ENCODE assay signal across 13 mouse cellular contexts in genomic region chr7:120272110-120272509, GRCm38 (mm10). TPM values are rescaled to one million over a fixed set of nuclear protein-coding genes. Genes with fewer than 3 reads are reported as not detected.
DNase-seq lines count a peak whose midpoint lies in the region; ATAC-seq lines count a peak whose summit lies in the region.
"Had no signal": no experiment of that assay in that cellular context is flagged by ENCODE, and none has a peak within 500 bp of the region (broad histone marks: within the 10 kb centered on the region; RNA-seq: fewer than 3 reads in every experiment).

No protein-coding gene starts in this region.

- no peaks in the 10 kb centered on the region for H3K9me3 ChIP-seq in embryonic facial prominence, embryonic 14.5 days (ENCODE audit: control insufficient read depth, low read length)
- H3K9me3 ChIP-seq in embryonic facial prominence, embryonic 10.5 days = no peaks in the 10 kb centered on the region
- H3K9me3 ChIP-seq in limb, embryonic 12.5 days = no peaks in the 10 kb centered on the region
- no peaks in the 10 kb centered on the region for H3K9me3 ChIP-seq in limb, embryonic 10.5 days (replicated peaks)
- H3K9me3 ChIP-seq: heart, embryonic 15.5 days had no signal

- no peak overlapping the region for H3K4me3 ChIP-seq in embryonic facial prominence, embryonic 14.5 days (ENCODE audit: low read depth, low read length)
- no peak overlapping the region for H3K4me3 ChIP-seq in embryonic facial prominence, embryonic 10.5 days
- H3K4me3 ChIP-seq in limb, embryonic 12.5 days (replicated peaks) = no peak overlapping the region
- H3K4me3 ChIP-seq in limb, embryonic 10.5 days = no peak overlapping the region
- H3K4me3 ChIP-seq: heart, embryonic 15.5 days had no signal

- H3K27me3 ChIP-seq in embryonic facial prominence, embryonic 14.5 days (replicated peaks; ENCODE audit: control insufficient read depth, insufficient read depth, low read length) = no peaks in the 10 kb centered on the region
- no peaks in the 10 kb centered on the region for H3K27me3 ChIP-seq in embryonic facial prominence, embryonic 10.5 days (replicated peaks; ENCODE audit: low read depth, poor library complexity, severe bottlenecking)
- no peaks in the 10 kb centered on the region for H3K27me3 ChIP-seq in limb, embryonic 12.5 days
- no peaks in the 10 kb centered on the region for H3K27me3 ChIP-seq in limb, embryonic 10.5 days (ENCODE audit: low read depth, poor library complexity, severe bottlenecking)
- H3K27me3 ChIP-seq: heart, embryonic 15.5 days had no signal

- 63% methylated on average over 7 of the region's 7 CpGs for WGBS in embryonic facial prominence, embryonic 14.5 days
- WGBS in embryonic facial prominence, embryonic 10.5 days = 86% methylated on average over 7 of the region's 7 CpGs
- 62% methylated on average over 7 of the region's 7 CpGs for WGBS in limb, embryonic 12.5 days
- 91% methylated on average over 7 of the region's 7 CpGs for WGBS in limb, embryonic 10.5 days

- H3K4me1 ChIP-seq in embryonic facial prominence, embryonic 14.5 days (ENCODE audit: control insufficient read depth, insufficient read depth, low read length) = no peaks in the 10 kb centered on the region
- H3K4me1 ChIP-seq in embryonic facial prominence, embryonic 10.5 days = no peaks in the 10 kb centered on the region
- no peaks in the 10 kb centered on the region for H3K4me1 ChIP-seq in limb, embryonic 12.5 days (replicated peaks)
- H3K4me1 ChIP-seq in limb, embryonic 10.5 days = no peaks in the 10 kb centered on the region
- H3K4me1 ChIP-seq: heart, embryonic 15.5 days had no signal

- DNase-seq in embryonic facial prominence, embryonic 14.5 days (ENCODE audit: low spot score) = peak; percentile 70
- no peak for DNase-seq in embryonic facial prominence, embryonic 10.5 days (ENCODE audit: low spot score)
- DNase-seq in limb, embryonic 10.5 days (ENCODE audit: low spot score) = no peak
- DNase-seq in cerebellum, postnatal 14 days = peak; percentile 84 to 85
- DNase-seq in layer of hippocampus, postnatal 10 days (ENCODE audit: low spot score in 2 of 2) = peak; percentile 31 to 49
- no peak for DNase-seq in frontal cortex, postnatal 25 days (ENCODE audit: low spot score in 2 of 2)
- DNase-seq in adrenal gland, adult 18-20 months (ENCODE audit: low spot score in 2 of 2) = no peak

- ATAC-seq in embryonic facial prominence, embryonic 14.5 days (ENCODE audit: low read depth) = no peak
- peak; percentile 59; the same call in 1 of the 2 replicates for ATAC-seq in limb, embryonic 12.5 days (ENCODE audit: insufficient number of reproducible peaks, insufficient read depth, low FRiP score, low TSS enrichment, low read depth)

- no peak overlapping the region for H3K4me2 ChIP-seq in embryonic facial prominence, embryonic 14.5 days (ENCODE audit: low read depth, low read length)
- H3K4me2 ChIP-seq in limb, embryonic 12.5 days = no peak overlapping the region
- H3K4me2 ChIP-seq: heart, embryonic 15.5 days had no signal

- no peaks in the 10 kb centered on the region for H3K36me3 ChIP-seq in embryonic facial prominence, embryonic 14.5 days (ENCODE audit: control insufficient read depth, insufficient read depth, low read length)
- H3K36me3 ChIP-seq in embryonic facial prominence, embryonic 10.5 days (replicated peaks) = no peaks in the 10 kb centered on the region
- no peaks in the 10 kb centered on the region for H3K36me3 ChIP-seq in limb, embryonic 12.5 days
- H3K36me3 ChIP-seq in limb, embryonic 10.5 days = no peaks in the 10 kb centered on the region
- H3K36me3 ChIP-seq: heart, embryonic 15.5 days had no signal

- no peak overlapping the region for H3K27ac ChIP-seq in embryonic facial prominence, embryonic 14.5 days (replicated peaks; ENCODE audit: low read depth, low read length)
- no peak overlapping the region for H3K27ac ChIP-seq in embryonic facial prominence, embryonic 10.5 days (replicated peaks)
- H3K27ac ChIP-seq in limb, embryonic 12.5 days = no peak overlapping the region
- H3K27ac ChIP-seq in limb, embryonic 10.5 days = no peak overlapping the region
- H3K27ac ChIP-seq: heart, embryonic 15.5 days had no signal

- no peak overlapping the region for H3K9ac ChIP-seq in embryonic facial prominence, embryonic 14.5 days (ENCODE audit: low read depth, low read length)
- H3K9ac ChIP-seq in limb, embryonic 12.5 days (replicated peaks) = no peak overlapping the region
- H3K9ac ChIP-seq: heart, embryonic 15.5 days had no signal

RNA-seq across cellular contexts. Expression of gene Abca15, which starts 56.4 kb away (rescaled TPM):
- polyA plus RNA-seq in embryonic facial prominence, embryonic 14.5 days (2014; fragmentation: Nextera tagmentation; extraction: Ambion mirVana) = not detected in 2 replicates
- polyA plus RNA-seq in embryonic facial prominence, embryonic 10.5 days (2016; fragmentation: Nextera tagmentation; extraction: Ambion mirVana) = not detected in 2 replicates
- not detected in 2 replicates for polyA plus RNA-seq in limb, embryonic 12.5 days (2016; fragmentation: Nextera tagmentation; extraction: Ambion mirVana)
- polyA plus RNA-seq in limb, embryonic 10.5 days (2016; fragmentation: Nextera tagmentation; extraction: Ambion mirVana) = not detected in 2 replicates
- under 1 TPM in 1 of 2 experiments, not detected in 1; 0.25 TPM for total RNA-seq in layer of hippocampus, postnatal 10 days (2021)
- total RNA-seq in adrenal gland, adult 18-20 months (2021) = not detected
- total RNA-seq: layer of hippocampus, postnatal 25 days; MEL; monocyte, adult 5-6 weeks had no signal
- polyA plus RNA-seq: heart, embryonic 15.5 days; liver, embryonic 16.5 days had no signal

Comparison
In these comparisons a context has a peak if more than half of its experiments do, and no peak if none do; other contexts are left out.
1. DNase-seq: peak in embryonic facial prominence, embryonic 14.5 days (single experiment), cerebellum, postnatal 14 days (2 of 2) and layer of hippocampus, postnatal 10 days (2 of 2); none in embryonic facial prominence, embryonic 10.5 days (single experiment), limb, embryonic 10.5 days (single experiment), frontal cortex, postnatal 25 days (0 of 2) and adrenal gland, adult 18-20 months (0 of 2).